Mouse (Mus musculus): ENCODE measurements around the gene Slc25a5.

Slc25a5 gene

DNA sequence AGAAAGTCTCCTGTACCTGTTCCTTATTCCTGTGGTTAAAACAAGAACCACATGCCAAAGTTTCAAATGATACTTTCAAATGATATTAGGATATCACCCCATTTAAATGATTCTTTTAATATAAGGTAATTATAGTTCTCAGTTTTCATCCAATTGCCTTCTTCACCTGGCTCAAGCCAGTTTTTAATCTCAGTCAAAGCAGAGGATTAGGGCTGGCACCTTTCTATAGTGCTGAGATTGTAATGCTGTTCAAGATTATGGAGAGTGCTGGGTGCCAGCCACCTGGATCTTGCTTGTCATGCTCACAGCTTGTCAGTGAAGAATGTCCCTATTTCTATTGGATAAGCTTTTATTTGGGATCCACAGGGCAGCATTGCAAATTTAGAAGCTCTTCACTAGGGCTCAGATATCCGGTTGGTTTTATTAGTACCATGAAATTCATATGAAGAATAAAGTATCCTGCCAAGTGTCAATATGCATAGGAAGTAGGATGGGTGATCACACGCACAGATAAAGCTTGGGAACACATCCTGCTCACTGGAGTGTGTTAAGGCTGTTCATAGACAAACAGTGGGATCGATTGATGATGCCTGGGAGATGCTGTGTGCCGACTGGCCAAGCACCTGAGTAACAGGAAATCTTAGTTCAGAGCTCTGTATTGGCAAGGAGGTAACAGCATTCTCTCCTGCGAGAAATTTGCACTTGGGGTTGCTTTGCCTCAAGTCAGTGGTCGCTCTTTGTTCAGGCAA, 3.9 kb downstream of the Slc25a5 start:
- DNase-seq (ENCODE audit: low read depth, low spot score), result no peak

DNA sequence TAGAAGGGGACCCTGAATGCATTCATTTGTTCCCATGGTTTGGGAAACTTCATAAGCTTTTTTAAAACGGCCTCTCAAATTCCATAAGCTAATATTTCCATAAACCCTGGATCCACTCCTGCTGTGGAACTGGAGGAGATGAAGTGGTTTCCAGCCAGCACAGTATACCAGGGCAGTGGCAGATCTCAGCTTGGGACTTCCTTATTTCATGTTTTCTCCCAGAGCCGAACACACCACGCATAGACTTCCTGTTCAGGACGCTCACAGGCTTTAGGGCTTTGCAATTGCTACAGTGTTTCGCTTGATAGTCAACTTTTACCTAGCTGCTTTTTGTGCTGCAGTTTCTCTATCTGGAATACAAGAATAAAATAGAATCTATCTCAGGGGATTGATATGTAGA, 7.7 kb downstream of the Slc25a5 start:
- DNase-seq (ENCODE audit: low read depth, low spot score), result no peak

DNA sequence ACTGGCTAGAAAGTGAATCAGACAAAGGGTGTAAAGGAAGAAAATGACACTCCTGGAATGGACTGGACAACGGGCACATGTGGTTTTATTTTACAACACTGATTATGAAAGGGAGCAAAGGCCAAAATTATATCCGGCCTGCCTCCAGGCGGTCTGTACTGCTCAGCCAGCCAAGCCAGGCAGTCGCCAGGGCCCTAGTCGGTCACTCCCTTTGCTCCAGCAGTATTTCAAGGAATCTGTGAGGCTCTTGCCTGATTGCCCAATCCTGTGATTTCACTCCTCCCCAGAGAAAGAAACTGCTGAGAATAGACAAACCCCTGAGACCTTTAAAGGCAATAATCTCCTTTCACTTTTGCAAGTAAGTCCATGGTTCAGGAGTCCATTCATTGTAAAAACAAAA, 8.7 kb downstream of the Slc25a5 start:
- no peak for DNase-seq (ENCODE audit: low read depth, low spot score)

DNA sequence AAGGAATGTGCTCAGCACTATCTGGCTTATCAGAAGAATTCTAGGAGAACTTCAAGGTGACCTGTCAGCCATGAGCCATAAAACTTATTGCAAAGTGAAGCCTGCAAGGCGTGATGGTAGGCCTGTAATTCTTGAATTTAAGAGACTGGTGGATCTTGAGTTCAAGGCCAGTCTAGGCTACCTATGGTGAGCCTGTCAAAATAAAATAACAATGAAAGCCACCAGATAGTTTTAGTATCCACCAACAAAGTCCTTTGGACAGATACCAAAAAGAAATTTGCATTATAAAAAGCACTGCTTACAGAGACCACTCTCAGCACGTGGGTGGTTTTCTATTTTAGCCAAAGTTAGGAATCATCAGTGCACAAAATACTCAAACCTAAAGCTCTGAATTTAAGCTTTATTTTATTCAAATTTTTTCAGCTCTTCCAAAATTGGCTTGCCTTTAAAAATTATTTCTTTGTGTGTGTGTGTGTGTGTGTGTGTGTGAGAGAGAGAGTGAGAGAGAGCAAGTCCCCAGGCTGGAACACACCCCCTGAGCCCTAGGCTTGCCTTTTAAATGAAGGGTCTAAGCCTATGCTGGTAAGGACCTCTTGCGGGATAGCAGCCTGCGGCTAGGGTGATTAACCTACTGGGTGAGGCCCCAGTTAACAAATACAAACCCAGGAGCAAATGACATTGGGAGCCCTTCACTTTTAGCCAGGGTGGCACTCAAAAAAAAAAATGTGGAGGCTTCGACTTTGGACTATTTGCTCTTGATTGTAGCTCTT, 10.2 kb downstream of the Slc25a5 start:
- peak; percentile 74 for DNase-seq (ENCODE audit: low read depth, low spot score)

DNA sequence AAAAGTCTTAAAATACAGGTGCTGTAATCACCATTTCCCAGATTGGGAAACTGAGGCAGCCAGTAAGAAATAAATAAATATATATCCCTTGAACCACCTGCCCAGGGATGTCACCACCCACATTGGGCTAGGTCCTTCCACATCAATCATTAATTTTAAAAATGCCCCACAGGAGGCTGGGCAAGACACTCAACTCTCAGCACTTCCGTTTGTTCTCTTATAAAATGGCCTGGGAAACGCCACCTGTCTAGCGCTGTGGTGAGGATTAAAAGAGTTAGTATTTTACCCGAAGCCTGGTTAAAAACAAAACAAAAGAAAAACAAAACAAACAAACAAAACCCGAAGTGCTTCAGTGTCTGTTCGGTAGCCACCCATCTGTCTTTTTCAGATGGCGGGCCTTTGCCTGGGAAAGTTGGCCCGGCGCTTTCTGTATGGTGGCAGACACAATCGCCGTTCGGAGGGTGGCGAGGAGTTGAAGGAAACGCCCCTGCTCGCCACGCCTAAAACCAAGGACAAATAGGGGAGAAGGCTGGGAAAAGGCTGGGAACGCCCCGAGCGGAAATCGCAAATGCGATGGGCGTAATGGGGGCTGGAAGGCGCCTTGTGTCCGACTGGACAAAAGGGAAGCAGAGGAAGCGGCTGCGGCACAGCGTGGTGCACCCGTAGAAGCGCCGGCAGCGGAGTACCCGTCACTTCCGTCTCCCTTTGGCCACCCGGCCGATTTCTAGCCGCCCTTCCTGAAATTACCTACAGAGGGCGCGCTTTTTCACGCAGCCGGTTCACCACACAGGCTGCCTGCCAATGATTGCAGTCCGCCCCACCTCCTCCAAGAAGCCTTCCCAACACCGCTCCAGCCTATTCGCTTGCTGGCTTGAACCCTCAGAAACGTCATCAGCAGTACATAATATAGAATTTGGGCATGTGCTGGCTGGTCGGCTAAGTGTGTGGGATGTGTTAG, 12.2 kb downstream of the Slc25a5 start:
- DNase-seq (ENCODE audit: low read depth, low spot score), result peak; percentile 95

DNA sequence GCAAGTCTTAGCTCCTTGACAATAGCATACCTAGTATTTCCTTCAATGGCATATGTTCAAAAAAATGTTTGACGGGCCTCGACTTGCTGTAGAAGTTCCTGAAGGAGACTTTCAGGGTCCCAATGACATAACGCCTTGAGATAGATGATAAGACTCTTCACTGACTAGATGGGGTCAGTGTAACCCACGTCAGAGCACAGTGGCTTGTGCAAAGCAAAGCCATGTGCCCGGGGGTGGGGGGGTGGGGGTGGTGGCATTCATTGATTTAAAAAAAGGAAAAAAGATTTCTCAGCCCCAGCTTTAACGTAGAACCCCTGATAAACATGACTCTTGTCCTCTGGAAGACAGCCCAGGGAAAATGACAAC, 12.8 kb downstream of the Slc25a5 start:
- no peak for DNase-seq (ENCODE audit: low read depth, low spot score)

DNA sequence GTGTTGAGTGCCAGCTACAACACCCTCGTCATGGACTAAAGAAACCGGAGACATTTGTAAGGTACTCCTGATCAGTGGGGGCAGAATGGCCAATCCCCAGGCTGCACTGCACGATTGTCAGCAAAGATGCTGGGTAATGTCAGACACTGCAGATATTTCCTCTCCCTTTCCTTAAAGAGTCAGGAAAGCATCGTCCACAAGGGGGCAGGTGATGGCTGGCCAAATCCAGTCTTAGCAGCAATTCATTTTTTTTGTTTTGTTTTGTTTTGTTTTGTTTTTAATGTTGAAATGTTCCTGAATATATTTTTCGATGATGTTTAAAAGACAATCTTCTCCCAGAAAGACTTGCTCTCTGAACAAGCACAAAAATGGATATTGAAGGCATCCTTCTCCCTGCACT, 15.9 kb downstream of the Slc25a5 start:
- no peak for DNase-seq (ENCODE audit: low read depth, low spot score)

DNA sequence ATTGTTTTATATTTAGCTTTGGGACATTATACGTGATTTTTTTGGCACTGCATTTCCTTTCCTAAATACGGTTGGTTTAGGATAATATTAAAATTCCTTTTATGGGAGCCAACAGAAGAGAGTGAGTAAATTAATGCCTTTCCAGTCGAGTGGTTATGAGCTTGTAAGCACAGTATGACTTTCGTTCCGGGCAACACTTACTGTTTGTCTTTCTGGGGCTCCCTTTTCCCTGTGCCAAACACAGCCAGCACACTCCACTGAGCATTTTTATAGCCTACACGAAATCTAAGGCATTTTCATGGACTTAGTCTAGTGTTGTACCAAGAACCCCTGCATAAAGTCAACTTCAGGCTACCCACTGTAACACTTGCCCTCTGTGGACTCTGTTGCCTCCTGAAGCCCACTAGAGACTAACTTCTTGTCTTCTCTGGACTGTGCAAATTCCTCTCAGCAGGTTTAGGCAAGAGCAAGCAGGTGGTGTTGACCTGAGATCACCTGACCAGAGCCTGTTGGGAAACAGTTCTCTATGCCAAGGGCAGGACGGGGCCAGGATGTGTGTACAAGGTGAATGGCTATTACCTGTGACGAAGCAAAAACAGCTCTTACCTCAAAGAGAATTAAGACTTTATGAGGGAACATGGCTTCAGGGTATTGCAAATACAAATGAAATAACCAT, 18.8 kb downstream of the Slc25a5 start:
- DNase-seq (ENCODE audit: low read depth, low spot score), result no peak

DNA sequence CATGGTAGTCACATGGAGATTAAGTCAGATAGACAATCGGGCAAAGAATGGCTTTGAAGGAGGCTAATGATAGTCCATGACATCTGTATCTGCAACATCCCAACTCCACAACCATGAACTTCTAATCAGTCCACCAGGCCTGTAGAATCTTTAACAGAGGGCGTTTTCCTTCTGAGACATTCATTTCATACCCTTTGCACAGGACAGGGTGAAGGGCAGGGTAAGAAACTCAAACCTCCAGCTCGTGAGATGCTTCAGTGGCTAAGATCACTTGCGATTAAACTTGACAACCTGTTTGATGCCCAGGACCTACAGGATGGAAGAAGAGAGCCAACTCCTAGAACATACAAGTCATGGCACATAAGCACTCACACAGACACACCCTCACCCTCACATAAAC, 19.6 kb downstream of the Slc25a5 start:
- DNase-seq (ENCODE audit: low read depth, low spot score), result no peak

DNA sequence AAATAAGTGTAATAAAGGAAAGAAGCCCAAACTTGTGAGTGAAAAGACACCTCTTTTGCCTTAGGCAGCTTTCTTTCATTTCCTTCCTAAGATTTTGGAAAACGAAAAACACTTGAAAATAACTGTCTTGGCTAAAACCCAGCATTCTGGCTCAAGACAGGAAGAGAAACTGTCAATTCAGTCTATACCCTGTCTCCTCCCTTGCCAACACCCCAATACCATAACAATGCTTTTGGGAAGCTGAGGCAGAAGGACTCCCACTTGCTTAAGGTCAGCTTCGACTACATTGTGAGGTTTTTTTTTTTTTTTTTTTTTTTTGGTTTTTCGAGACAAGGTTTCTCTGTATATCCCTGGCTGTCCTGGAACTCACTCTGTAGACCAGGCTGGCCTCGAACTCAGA, 20.0 kb downstream of the Slc25a5 start:
- DNase-seq (ENCODE audit: low read depth, low spot score), result no peak

DNA sequence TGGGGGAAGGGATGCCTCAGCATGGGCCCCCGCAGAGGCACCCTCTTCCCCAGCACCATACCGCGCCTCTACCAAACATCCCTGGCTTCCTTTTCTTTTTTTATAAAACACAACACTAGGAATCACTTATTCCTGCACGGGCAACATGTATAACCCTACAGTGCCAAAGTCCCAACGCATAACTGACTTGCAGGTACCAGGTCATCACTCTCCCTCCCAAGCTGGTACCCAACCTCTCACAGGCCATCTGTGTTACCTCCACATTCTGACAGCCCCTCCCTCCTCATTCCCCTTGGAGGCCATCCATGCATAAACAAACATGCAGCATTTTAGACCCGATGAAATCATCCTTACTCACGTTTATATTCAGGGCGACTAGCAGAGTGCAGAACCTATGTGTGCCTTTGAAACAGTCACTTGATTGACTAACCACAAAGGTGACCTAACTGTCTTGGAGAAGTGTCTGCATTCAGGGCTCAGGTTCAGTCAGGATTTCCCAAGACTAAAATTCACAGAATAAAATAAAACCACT, 21.0 kb downstream of the Slc25a5 start:
- no peak for DNase-seq (ENCODE audit: low read depth, low spot score)

DNA sequence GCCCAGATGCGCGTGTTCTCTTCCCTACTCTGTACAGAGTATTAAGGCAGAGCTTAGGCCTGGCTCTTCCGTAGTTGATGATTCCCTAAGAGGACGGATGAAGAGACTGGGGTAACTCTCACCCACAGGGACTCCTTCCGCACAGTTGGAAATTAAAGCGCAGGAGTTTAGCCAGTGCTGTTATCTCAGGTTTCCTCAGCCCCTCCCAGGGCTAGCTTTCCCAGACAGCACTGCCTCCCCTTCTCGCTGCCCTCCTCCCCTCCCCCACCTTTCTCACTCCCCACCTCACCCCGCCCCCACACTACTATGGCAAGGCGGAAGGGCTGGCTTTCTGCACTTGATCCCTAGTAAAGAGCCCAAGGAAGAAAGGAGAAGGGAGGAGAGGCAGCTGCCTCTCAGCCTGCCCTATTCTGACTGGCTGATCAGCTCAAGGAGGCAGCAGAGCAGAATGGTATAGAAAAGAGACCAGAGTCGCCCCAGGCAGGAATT, 21.5 kb downstream of the Slc25a5 start:
- peak; percentile 83 for DNase-seq (ENCODE audit: low read depth, low spot score)

DNA sequence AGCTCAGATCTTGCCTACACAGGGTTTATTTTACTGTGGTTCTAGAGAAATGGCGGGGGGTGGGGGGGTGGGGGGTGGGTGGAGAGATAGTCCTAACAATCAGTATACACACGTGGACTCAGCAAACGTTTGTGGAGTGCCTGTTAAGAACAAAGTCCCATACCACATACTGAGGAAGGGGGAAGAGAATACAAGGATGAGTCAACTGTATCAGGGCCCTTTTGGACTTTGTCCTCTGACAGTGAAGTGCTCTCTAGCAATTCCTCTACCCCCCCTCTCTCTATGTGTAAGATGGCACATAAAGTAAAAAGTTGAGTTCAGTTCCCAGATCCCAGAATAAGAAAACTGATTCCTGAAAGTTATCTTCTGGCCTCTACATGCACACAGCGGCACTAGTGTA, 24.1 kb downstream of the Slc25a5 start:
- no peak for DNase-seq (ENCODE audit: low read depth, low spot score)

DNA sequence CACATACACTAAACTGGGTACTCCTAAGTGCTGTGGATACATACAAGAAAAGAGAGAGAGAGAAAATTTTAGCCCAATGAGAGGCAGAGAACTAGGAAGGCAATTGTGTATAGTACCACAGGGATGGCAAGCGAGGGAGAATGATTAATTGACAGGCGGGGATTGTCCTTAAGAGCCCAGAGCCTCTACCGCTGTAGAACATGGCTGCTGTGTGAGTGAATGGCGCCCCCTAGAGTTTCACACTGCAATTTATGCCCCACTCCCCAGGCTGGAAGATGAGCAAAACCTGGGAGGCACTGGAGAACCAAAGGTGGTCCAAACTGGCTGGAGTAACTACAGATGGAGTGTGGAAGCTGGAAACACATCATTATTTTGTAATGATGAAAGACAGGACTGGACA, 24.8 kb downstream of the Slc25a5 start:
- DNase-seq (ENCODE audit: low read depth, low spot score), result peak; percentile 70

DNA sequence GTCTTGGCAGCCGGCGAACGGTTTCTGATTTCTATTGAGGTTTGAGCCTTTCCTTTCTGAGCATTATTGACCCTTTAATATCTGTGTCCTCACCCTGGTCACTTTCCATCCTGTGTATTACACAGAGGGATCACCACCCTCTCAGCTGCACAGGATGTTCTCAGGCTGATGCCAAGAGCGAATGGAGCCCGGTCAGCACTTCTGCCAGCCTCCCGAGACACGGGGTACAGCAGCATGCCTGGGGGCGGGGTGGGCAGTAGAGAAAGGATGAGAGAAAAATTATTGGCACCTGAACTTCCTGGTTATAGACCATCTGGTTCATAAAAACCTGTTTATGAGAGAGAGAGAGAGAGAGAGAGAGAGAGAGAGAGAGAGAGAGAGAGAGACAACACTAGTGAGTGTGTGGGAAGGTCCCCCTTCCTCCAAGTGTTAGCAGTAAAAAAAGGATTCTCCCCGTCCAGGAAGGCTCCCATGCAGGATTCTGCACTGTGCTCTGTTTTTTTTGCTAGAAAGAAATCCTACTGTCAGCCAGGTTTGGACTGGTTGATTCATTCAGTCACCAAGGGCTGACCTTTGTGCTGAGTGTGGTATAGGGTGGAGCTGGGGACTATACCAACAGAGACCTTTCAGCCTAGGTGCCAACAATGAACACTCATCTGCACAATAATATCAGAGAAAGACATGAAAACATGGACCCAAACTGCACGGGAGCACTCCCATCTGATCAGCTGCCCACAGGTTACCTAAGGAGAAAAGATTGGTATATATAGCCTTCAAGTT, 28.7 kb downstream of the Slc25a5 start:
- DNase-seq (ENCODE audit: low read depth, low spot score), result no peak

DNA sequence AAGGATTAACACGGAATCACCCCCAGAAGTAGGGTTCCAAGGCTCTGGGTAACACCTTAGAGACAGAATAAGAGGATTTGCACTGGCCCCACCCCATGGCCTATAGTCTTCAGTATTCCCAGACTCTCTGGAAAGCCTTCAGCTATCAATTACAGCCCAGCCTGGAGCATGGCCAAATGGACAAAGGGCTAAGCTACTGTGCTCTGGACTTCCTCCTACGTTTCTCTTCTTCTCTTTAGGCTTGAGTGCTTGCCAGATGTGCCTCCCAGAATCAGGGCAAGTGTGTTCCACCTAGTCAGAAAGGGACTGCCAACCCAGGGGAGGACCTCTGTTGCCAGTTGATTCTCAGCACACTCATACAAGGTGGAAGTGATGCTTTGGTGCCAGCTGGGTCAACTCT, 29.6 kb downstream of the Slc25a5 start:
- no peak for DNase-seq (ENCODE audit: low read depth, low spot score)

DNA sequence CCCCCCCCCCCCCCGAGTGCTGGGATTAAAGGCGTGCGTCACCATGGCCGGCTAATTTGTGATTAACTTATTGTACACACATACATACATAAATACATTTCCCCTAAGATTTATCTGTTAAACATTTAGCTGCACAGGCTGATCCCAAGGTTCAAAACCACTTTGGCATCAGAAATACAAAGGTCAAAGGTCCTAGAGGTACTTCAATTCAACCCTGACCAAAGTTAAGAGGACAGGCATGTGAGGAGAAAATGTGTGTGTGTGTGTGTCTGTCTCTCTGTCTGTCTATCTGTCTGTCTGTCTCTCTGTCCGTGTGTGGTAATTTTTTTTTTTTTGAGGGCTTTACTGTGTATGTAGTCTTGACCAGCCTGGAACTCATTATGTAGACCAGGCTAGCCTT, 31.4 kb downstream of the Slc25a5 start:
- no peak for DNase-seq (ENCODE audit: low read depth, low spot score)

DNA sequence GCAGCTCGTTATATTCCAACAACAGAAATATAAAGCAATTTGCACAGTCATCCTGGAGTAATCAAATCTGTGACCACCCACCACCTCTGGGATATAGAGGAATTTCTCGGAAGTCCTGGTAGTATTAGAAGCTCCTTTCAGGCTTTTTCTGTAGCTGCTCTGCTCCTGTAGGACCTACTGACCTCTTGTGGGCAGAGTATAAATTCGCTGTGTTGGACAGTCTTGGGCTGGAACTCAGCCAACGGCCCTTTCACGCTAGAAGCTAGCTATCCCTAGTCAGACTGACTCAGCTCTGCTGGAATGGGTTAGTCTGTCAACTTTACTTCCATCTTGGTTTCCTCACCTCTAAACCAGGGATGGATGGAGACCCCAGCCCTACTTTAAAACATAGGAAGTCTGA, 34.8 kb downstream of the Slc25a5 start:
- peak; percentile 38 for DNase-seq (ENCODE audit: low read depth, low spot score)

DNA sequence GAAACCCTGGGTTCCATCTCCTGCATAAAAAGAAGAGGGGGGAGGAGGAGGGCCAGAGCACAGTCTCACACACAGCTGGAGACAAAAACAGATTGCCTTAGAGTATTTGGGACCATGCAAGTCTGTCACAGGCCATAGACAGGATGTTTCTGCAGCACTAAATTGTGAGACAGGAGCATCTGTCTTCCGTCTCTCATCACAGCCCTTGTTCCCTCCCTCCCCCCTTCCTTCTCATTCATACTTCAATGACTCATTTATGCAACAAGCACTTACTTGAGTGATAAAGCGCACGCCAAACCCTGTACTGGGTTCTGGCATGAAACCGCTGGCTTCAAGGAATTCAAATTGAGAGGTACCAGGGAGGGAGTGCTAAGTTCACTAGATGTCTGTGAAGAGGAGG, 36.2 kb downstream of the Slc25a5 start:
- DNase-seq (ENCODE audit: low read depth, low spot score), result no peak

DNA sequence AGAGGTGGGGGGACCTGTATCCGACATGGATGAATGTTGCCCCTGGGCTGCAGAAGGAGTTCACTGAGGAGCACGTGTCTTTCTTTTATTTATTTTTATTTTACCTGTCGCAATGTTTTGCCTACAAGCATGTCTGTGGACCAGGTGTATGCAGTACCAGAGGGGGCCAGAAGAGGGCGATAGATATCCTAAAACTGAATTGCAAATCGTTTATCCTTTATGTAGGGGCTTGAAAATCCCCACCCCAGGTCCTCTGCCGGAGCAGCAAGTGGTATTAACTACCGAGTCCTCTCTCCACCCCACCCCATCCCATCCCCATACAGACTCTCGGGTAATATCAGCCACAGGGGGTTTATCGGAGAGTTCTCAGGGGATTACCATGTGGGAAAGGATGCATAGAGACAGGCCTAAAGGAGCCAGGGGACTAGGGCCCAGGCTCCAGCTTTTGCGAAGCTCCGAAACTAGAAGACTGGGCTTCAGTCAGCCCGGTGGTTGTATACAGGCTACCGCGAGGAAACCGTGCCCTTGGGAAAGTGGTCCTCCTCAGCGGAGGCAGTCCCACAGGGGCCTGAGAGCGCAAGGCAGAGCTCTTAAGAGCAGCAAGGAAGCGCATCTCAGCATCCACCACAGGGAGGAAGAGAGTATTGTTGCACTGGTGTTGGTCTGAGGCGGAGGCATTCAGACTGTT, 38.1 kb downstream of the Slc25a5 start:
- DNase-seq (ENCODE audit: low read depth, low spot score), result peak; percentile 76
